Mouse (Mus musculus): Measurements from ENCODE around the gene Ube2g1.
"Not testable (repeated sequence)": the region's sequence is repeated elsewhere in the genome, so short reads cannot be mapped to it uniquely, and the experiment has no call there.

The Ube2g1 gene

DNA sequence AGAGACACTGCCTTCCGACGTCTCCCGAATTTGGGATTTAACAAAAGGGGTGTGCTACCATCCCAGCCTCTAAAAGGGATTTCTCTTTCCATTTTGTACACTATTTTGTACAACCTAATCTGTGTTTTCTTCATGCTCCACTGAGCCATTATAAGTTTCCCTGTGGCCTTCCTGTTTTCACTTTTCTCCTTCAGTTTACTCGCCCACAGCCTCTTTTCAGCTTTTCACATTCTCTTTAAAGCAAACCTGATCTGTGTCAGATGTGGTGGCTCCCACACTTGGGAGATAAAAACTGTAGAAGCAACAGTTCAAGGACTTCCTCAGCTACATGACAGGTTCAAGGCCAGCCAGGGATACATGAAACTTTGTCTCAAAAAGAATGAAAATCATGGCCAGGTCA is 85.3 kb downstream of the Ube2g1 start:
- no peak for DNase-seq (ENCODE audit: low spot score)

DNA sequence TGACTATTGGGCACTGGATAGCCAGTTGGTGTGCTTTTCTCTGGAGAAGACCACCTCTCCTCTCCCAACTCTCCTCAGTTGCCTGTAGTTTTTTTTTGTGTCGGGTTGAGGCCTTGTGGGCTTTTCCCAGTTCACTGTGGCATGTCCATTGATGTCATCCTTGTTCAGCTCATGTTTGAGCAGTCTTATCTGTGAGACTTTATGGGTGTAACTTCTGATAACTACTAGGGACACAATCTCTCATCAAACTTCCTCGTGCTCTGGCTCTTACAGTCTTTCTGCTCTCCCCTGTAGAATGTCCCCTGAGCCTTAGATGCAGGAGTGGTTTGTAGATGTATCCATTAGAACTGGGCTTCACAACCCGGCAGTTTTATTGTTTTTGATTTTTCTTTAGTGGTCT is 87.9 kb downstream of the Ube2g1 start:
- DNase-seq (ENCODE audit: low spot score): no peak

DNA sequence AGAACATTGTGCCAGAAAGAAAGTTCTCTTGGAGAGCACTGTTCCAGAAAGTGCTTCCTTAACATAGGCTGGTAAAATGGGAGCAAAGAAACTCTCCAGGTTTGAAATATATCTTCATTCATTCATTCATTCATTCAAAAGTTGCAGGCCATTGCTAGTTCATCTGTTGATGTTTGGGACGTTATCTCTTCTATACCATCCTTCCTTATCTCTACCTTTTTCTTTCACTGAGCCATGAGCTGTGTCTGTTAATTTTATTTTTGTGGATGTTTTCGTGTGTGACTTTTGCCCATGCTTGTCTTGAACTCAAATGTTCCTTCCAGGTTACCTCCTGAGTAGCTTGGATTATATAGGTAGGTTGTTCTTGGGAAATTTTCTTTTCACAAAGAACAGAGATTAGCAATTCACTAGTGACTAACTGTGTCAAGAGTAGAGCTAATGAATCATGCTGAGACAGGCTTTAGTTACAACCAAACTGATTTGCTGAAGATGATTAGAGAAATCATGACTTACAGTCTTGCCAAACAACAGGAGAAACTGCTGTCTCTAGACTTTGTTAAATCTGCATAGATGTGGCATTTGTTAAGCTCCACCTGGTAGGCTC is 89.4 kb downstream of the Ube2g1 start:
- no peak for DNase-seq (ENCODE audit: low spot score)

DNA sequence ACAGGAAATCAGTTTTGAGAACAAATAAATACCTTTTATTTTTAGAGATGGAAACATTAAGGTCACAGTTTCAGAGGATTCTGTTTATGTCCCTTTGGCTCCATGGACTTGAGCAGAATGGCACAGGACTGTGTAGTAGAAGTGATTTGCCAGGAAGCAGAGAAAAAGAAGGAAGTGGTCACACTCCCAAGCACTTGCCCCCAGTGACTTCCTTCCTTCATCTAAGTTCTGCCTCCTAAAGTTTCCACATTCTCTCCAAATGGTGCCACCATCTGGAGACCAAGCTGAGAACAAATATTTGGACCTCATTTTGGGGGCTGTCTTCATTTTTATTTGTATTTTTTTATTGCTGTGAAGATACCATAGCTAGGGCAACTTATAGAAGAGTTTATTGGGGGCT is 90.2 kb downstream of the Ube2g1 start:
- no peak for DNase-seq (ENCODE audit: low spot score)

DNA sequence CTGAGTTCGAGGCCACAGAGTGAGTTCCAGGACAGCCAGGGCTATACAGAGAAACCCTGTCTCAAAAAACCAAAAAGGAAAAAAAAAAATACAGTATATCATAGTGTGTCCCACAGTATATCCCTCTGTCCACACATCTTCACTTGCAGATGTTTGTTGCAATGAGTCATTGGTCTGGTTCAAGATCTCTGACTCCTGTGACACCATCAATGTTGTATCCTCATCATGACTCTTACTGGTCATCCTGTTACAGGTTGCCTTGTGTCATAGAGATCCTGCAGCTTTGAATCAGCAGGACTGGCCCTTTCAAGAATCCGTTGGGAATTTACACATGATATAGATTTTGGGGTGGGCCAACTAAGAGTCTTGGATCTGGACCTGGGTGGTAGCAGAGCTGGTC is 98.0 kb downstream of the Ube2g1 start:
- DNase-seq (ENCODE audit: low spot score): not testable (repeated sequence)

DNA sequence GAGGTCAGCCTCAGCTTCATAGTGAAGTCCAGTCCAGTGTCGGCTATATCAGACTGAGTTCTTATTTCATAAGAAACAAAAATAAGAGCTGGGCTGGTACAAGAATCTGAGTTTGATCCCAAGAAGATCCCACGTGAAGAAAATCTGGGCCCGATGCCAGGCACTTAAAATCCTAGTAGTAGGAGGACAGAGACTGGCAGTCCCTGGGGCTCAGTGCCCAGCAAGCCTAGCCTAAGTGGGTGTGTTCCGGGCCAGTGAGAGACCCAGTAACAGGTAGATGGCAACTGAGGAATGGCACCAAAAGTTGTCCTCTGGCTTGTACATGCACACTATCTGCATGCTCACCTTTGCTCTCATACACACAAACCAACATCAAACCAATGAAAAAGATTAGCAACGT is 105.6 kb downstream of the Ube2g1 start:
- DNase-seq (ENCODE audit: low spot score): no peak

DNA sequence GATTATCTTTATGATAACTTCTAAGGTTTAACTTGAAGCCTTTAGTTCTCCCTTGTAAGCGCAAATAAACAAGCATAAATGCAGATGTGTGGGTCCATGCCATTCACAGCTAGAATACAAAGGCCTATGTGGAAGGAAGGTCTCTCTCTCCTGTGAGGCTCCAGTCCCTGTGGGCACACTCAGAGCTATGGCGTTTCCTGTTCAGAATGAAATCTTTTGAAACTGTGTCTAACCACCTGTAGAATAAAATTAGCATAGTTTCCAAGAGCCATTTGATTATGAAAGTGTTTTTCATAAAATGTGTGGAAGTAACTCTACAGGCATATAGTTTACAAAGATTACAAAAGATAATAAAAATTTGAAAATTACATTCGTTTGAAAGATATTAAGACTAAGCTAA is 111.1 kb downstream of the Ube2g1 start:
- DNase-seq (ENCODE audit: low spot score): no peak

DNA sequence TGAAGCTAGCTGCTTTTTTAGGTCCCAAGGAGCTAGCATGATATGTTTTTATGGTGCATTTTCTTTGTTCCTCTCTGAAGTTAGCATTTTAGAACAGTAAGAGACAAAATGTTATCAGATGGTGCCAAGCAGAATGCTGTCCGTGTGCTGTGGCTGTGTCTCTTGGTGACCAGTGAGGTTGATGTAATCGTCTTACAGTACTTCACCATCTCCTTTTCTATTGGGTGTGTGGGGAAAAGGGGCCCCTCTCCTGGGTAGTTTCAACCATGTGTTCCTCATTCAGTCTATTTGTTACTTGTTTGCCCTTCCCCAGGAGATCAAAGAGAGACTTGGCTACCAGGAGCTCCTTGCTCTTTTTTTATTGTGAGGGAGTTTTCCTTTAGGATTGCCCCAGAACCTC is 116.1 kb downstream of the Ube2g1 start:
- no peak for DNase-seq (ENCODE audit: low spot score)

DNA sequence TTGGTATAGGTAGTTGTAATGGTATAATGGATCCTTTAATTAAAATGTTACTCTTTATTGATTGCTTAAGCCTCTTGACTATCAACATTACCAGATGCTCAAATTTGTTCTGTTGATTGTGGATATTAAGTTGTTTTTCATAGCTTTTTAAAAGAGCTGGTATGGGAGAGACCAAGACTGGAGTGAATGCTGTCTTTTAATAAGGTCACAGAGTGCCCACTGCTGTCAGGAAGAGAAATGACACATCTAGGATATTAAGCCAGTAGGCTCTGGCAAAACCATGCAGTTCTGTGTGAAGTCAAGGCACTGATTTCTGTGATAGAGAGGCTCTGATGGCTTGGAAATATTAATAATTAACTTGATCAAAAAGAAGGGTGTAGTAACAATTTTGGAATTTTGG is 116.8 kb downstream of the Ube2g1 start:
- DNase-seq (ENCODE audit: low spot score): no peak

DNA sequence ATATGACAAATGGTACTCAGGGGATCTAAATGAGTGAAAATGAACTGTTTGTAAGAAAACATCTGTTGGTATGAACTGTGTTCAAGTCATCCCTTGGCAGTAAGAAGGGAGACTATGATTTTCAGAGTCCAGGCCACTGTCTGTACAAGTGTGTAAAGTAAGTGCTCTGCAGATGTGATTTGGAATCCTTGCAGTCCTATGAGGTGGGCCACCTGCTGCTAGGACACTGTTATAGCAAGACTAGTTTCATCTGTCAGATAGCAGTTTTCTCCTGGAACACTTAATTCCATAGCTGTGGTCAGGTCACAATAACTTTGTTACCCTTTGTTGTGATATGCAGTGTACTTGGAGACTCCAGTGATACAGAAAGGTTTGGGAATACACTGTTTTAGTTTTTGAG is 118.9 kb downstream of the Ube2g1 start:
- DNase-seq (ENCODE audit: low spot score): no peak

DNA sequence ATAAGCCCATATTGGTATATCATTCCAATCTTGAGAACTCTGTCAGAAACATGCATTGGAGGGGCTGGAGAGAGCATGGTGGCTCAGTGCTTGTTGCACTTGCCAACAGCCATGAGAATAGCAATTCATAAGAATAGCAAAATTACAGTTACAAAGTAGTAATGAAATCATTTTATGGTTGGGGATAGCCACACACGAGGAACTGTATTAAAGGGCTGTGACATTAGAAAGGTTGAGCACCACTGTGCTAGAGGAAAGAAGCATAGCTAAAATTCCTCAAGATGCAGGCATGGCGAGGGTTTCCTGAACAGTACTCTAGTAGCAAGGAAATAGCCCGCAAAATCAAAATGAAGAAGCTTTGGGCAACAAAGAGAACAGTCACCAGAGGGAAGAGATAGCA is 126.7 kb downstream of the Ube2g1 start:
- no peak for DNase-seq (ENCODE audit: low spot score)

DNA sequence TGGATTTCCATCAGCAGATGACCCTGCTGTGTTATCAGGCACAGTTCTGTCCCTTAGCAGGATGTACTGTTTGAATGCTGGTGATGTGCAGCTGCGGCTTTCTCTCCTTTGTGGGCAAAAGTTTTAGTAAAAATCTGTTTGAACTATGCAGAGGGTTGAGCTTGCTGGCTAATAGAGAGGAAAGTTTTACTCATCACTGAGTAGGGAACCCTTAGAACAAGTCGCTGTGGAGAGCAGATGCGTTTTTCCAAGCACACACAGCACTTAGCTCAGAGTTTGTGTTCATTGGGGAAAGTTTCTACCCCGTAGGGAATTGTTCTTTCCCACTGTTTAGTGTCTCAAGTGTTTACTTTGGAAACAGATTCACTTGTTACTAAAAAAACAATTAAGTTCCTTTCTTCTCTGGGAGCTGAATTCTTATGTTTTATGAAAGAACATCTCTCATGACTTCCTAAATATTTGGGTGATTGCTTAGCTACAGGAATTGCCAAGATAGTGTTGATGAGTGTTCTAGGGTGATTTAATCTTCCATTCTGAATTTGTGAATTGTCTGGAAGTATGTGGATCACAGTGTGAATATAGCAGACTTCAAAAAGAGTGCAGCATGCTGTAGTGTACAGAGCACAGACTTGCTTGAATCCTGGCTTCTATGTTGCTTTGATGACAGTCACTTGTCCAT is 127.9 kb downstream of the Ube2g1 start:
- no peak for DNase-seq (ENCODE audit: low spot score)

DNA sequence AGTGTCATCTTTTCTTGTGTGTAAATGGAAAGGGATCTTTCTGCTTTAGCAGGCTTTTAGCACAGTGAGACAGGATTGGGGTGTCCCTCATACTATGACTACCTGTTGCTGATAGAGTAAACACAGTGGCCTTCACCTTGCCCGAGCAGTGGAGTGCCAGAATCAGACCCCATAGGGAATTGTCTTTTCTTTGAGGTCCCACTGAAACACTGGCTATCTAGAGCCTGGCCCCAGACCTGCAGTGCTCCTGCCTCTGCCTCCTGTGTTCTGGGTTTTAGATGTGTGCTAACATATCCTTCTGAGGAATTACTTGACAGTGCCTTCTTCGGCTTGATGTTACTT is 128.4 kb downstream of the Ube2g1 start:
- no peak for DNase-seq (ENCODE audit: low spot score)
